Mouse (Mus musculus) liver, embryonic 14.5 days (tissue): ENCODE data around the gene Atp6ap1l. TPM values are rescaled to one million over a fixed set of nuclear protein-coding genes. Genes with fewer than 3 reads are reported as not detected.

Source experiments
- ATAC-seq: fragments of 200-750 bp; cut with Nextera tagmentation; 2 replicates; pipeline ENCODE4 v1.8.0; 2017; ENCODE audit warnings: moderate number of reproducible peaks, mild to moderate bottlenecking, moderate library complexity; ENCODE audit not compliant: insufficient read depth
- DNase-seq, 3 experiments: peaks; one replicate each; pipeline ENCODE4 v3.0.0-alpha.2; 2012 to 2013; ENCODE audit warnings: low read depth in 3 of 3, low spot score in 3 of 3
- H3K27ac ChIP-seq: fragments of 300-500 bp; sonication (generic); 2 replicates; pipeline ENCODE4 v1.5.1; 2014; ENCODE audit warnings: moderate library complexity, mild to moderate bottlenecking, control low read depth, inconsistent platforms
- H3K27me3 ChIP-seq: fragments of 300-500 bp; sonication (generic); 2 replicates; pipeline ENCODE4 v1.6.1; 2014; ENCODE audit warnings: mild to moderate bottlenecking, low read length, moderate library complexity; ENCODE audit not compliant: control insufficient read depth, insufficient read depth
- H3K36me3 ChIP-seq: fragments of 300-500 bp; sonication (generic); replicated peaks from 2 replicates; pipeline ENCODE4 v1.6.1; 2014; ENCODE audit warnings: low read depth; ENCODE audit not compliant: control insufficient read depth, insufficient read depth
- H3K4me1 ChIP-seq, 2 experiments: fragments of 200-500 bp in 1 of 2; fragments of 300-500 bp in 1 of 2; sonication (generic) in 1 of 2; replicated peaks; 2 replicates each; pipeline ENCODE4 v1.6.1; 2012 to 2014; ENCODE audit warnings: antibody characterized with exemption in 1 of 2, inconsistent platforms in 1 of 2, low read length in 1 of 2; ENCODE audit not compliant: control insufficient read depth in 2 of 2, insufficient read depth in 2 of 2
- H3K4me2 ChIP-seq: fragments of 300-500 bp; sonication (generic); 2 replicates; pipeline ENCODE4 v1.6.1; 2014; ENCODE audit warnings: low read depth, mild to moderate bottlenecking, control low read depth, moderate library complexity
- H3K4me3 ChIP-seq, 2 experiments: fragments of 200-500 bp in 1 of 2; fragments of 300-500 bp in 1 of 2; sonication (generic) in 1 of 2; 2 replicates each; pipeline ENCODE4 v1.5.1; 2012 to 2014; ENCODE audit warnings: low read depth in 2 of 2, low read length in 2 of 2, mild to moderate bottlenecking in 2 of 2, control low read depth in 1 of 2, inconsistent platforms in 1 of 2, moderate library complexity in 1 of 2; ENCODE audit not compliant: insufficient read depth in 1 of 2
- H3K9ac ChIP-seq: fragments of 300-500 bp; sonication (generic); replicated peaks from 2 replicates; pipeline ENCODE4 v1.6.1; 2014; ENCODE audit warnings: mild to moderate bottlenecking, control low read depth, moderate library complexity
- H3K9me3 ChIP-seq: fragments of 300-500 bp; sonication (generic); 2 replicates; pipeline ENCODE4 v1.6.1; 2016; ENCODE audit warnings: low read length, mixed read lengths; ENCODE audit not compliant: control insufficient read depth
- CTCF ChIP-seq: IDR thresholded peaks from 2 replicates; pipeline ENCODE4 v1.5.1; 2016; ENCODE audit warnings: antibody characterized with exemption, low read depth, control low read depth
- EP300 ChIP-seq: IDR thresholded peaks from 2 replicates; pipeline ENCODE4 v1.6.1; 2016; ENCODE audit warnings: antibody characterized with exemption, low read depth
- WGBS: fragments of 180-500 bp; shearing (Covaris S2); extraction: QIAGEN DNeasy Blood & Tissue Kit; methylation state at CpG from one replicate; pipeline ENCODE4 v1.1.7; 2014; ENCODE audit not compliant: insufficient replicate concordance; 5-methylcytosine and 5-hydroxymethylcytosine counted together
- polyA plus RNA-seq, 2 experiments: library from polyadenylated mRNA; depleted of rRNA in 1 of 2; stranded (reverse) in 1 of 2; unstranded in 1 of 2; fragments of >200 nt; fragmentation: Nextera tagmentation in 1 of 2; extraction: Ambion mirVana in 1 of 2; gene quantifications; 2 replicates each; pipeline versions ENCODE4 v1.2.1 to v1.2.3; 2012 to 2014

Gene Atp6ap1l
- polyA plus RNA-seq, 2 experiments, result not detected

- ATAC-seq (no peak), DNase-seq (no peak)
- H3K27me3 ChIP-seq, result no peaks in the 10 kb centered on the region
- H3K4me3 ChIP-seq, result no peak overlapping the region
- H3K36me3 ChIP-seq, result no peaks in the 10 kb centered on the region
- H3K9me3 ChIP-seq, result no peaks in the 10 kb centered on the region
- WGBS, result 76% methylated on average over 17 of the region's 17 CpGs
- TF ChIP-seq EP300, result no peak
- TF ChIP-seq CTCF, result no peak
- no peaks in the 10 kb centered on the region for H3K4me1 ChIP-seq
- H3K27ac ChIP-seq, result no peak overlapping the region
- H3K4me2 ChIP-seq, result no peak overlapping the region
- H3K9ac ChIP-seq, result no peak overlapping the region
Measured at GRCm38 (mm10) chr13:90912760-90913674, 7.9 kb upstream of the Atp6ap1l start.

- ATAC-seq, result no peak
- WGBS, result 77% methylated on average over 12 of the region's 12 CpGs
Measured at GRCm38 (mm10) chr13:90907376-90907775, 2.2 kb upstream of the Atp6ap1l start.

GRCm38 (mm10) chr13:90896821-90897220 is 8.3 kb downstream of the Atp6ap1l start:
- no peak overlapping the region for H3K4me3 ChIP-seq
- H3K27me3 ChIP-seq, result no peaks in the 10 kb centered on the region
- no peak for ATAC-seq
- no peak overlapping the region for H3K27ac ChIP-seq
- H3K4me2 ChIP-seq, result no peak overlapping the region
- TF ChIP-seq EP300, result no peak
- no peak for TF ChIP-seq CTCF
- 77% methylated on average over 12 of the region's 12 CpGs for WGBS
- H3K36me3 ChIP-seq, result no peaks in the 10 kb centered on the region
- H3K9me3 ChIP-seq, result no peaks in the 10 kb centered on the region
- H3K9ac ChIP-seq, result no peak overlapping the region
- H3K4me1 ChIP-seq, result no peaks in the 10 kb centered on the region
- DNase-seq, result no peak

More at GRCm38 (mm10) chr13:90907376-90907775, 2.2 kb upstream of the Atp6ap1l start:
- H3K36me3 ChIP-seq, result no peaks in the 10 kb centered on the region
- H3K4me1 ChIP-seq, result no peaks in the 10 kb centered on the region
- no peak overlapping the region for H3K4me2 ChIP-seq
- TF ChIP-seq CTCF, result no peak
- TF ChIP-seq EP300, result no peak
- no peak overlapping the region for H3K9ac ChIP-seq
- H3K27ac ChIP-seq, result no peak overlapping the region
- no peak for DNase-seq
- no peaks in the 10 kb centered on the region for H3K27me3 ChIP-seq
- no peaks in the 10 kb centered on the region for H3K9me3 ChIP-seq
- no peak overlapping the region for H3K4me3 ChIP-seq

GRCm38 (mm10) chr13:90896098-90896497 is 9.1 kb downstream of the Atp6ap1l start:
- Histone ChIP-seq H3K36me3 (no peaks in the 10 kb centered on the region), H3K9me3 (no peaks in the 10 kb centered on the region), H3K27me3 (no peaks in the 10 kb centered on the region), H3K4me3 (no peak overlapping the region), H3K9ac (no peak overlapping the region), H3K4me2 (no peak overlapping the region), H3K4me1 (no peaks in the 10 kb centered on the region), H3K27ac (no peak overlapping the region)
- no peak for TF ChIP-seq EP300
- TF ChIP-seq CTCF, result no peak
- DNase-seq (no peak), ATAC-seq (no peak)
- WGBS, result 53% methylated on average over 2 of the region's 2 CpGs

- DNase-seq (no peak), ATAC-seq (no peak)
- WGBS, result 75% methylated on average over 4 of the region's 4 CpGs
Measured at GRCm38 (mm10) chr13:90894819-90895218, 10.3 kb downstream of the Atp6ap1l start.

More at GRCm38 (mm10) chr13:90894819-90895218, 10.3 kb downstream of the Atp6ap1l start:
- Histone ChIP-seq H3K27me3 (no peaks in the 10 kb centered on the region), H3K4me1 (peaks cover 6 to 7% of the 10 kb centered on the region in 2 experiments; a peak in 3 of 4 replicates), H3K4me2 (no peak overlapping the region), H3K9me3 (no peaks in the 10 kb centered on the region), H3K9ac (no peak overlapping the region), H3K36me3 (no peaks in the 10 kb centered on the region), H3K4me3 (no peak overlapping the region), H3K27ac (no peak overlapping the region)
- TF ChIP-seq EP300, result no peak
- TF ChIP-seq CTCF, result no peak
